Mouse (Mus musculus) kidney, adult 2 months (tissue): Measurements from ENCODE around the gene Tpra1.

ENCODE experiments used
- CTCF ChIP-seq: fragments of 200-500 bp; conservative IDR thresholded peaks from 2 replicates; pipeline ENCODE4 v1.5.1; 2011; ENCODE audit warnings: low read depth, mild to moderate bottlenecking, control low read depth, low read length, moderate library complexity, mixed read lengths; ENCODE audit not compliant: insufficient read depth, insufficient read length
- POLR2A ChIP-seq: fragments of 200-500 bp; IDR thresholded peaks from one replicate; pipeline ENCODE4 v1.6.1; 2011; ENCODE audit warnings: low read depth, low read length, control low read depth

DNA sequence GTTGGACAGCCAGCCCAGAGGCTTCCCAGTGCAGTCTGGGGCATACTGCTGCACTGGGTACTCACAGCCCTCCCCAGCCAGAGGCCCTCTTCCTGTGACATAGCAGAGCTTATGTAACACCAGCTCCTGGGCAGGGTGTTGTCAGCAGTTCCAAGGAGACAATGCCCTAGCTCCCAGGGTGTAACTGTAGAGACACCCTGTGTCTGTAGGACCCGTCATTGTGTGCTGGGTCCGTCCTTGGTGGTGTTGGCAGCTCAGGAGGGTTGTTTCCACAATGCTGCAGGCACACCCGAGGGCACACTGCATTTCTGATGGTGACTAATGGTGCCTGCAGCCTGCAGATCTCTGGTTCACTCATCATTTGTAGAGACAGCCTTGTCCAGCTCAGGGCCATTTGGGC, 24.8 kb downstream of the Tpra1 start:
- no peak for TF ChIP-seq CTCF
- no peak for TF ChIP-seq POLR2A
